Mouse (Mus musculus) hindbrain, postnatal 0 days (tissue): ENCODE measurements around the gene Shmt1. TPM values are rescaled to one million over a fixed set of nuclear protein-coding genes. Genes with fewer than 3 reads are reported as not detected.
A peak's percentile ranks its signal among the peaks of the same experiment; 100 is the strongest.

Experiments used
- ATAC-seq: fragments of 200-750 bp; cut with Nextera tagmentation; 2 replicates; pipeline ENCODE4 v1.8.0; 2017; ENCODE audit warnings: mild to moderate bottlenecking, moderate TSS enrichment, moderate library complexity
- DNase-seq: peaks from one replicate; pipeline ENCODE4 v3.0.0-alpha.2; 2015; ENCODE audit warnings: low spot score
- H3K27ac ChIP-seq: fragments of 300-500 bp; sonication (generic); 2 replicates; pipeline ENCODE4 v1.5.1; 2014; ENCODE audit warnings: mild to moderate bottlenecking
- H3K27me3 ChIP-seq: fragments of 300-500 bp; sonication (generic); 2 replicates; pipeline ENCODE4 v1.6.1; 2014; ENCODE audit warnings: low read length, mixed read lengths; ENCODE audit not compliant: insufficient read depth
- H3K36me3 ChIP-seq: fragments of 300-500 bp; sonication (generic); 2 replicates; pipeline ENCODE4 v1.6.1; 2014; ENCODE audit warnings: low read length, mixed read lengths; ENCODE audit not compliant: insufficient read depth
- H3K4me1 ChIP-seq: fragments of 300-500 bp; sonication (generic); 2 replicates; pipeline ENCODE4 v1.6.1; 2014; ENCODE audit warnings: antibody characterized with exemption, low read length, mixed read lengths; ENCODE audit not compliant: insufficient read depth
- H3K4me2 ChIP-seq: fragments of 300-500 bp; sonication (generic); 2 replicates; pipeline ENCODE4 v1.6.1; 2014; ENCODE audit warnings: low read depth, mild to moderate bottlenecking, low read length, moderate library complexity, mixed read lengths
- H3K4me3 ChIP-seq: fragments of 300-500 bp; sonication (generic); 2 replicates; pipeline ENCODE4 v1.5.1; 2014; ENCODE audit warnings: low read length
- H3K9ac ChIP-seq: fragments of 300-500 bp; sonication (generic); replicated peaks from 2 replicates; pipeline ENCODE4 v1.6.1; 2014; ENCODE audit warnings: mild to moderate bottlenecking, low read length, moderate library complexity, mixed read lengths
- H3K9me3 ChIP-seq: fragments of 300-500 bp; sonication (generic); 2 replicates; pipeline ENCODE4 v1.6.1; 2016; ENCODE audit warnings: low read length, mixed read lengths
- CTCF ChIP-seq: IDR thresholded peaks from 2 replicates; pipeline ENCODE4 v1.5.1; 2016; ENCODE audit warnings: antibody characterized with exemption, control low read depth, low read depth
- WGBS: fragments of 180-500 bp; shearing (Covaris S2); extraction: QIAGEN DNeasy Blood & Tissue Kit; methylation state at CpG from one replicate; pipeline ENCODE4 v1.1.7; 2014; 5-methylcytosine and 5-hydroxymethylcytosine counted together
- polyA plus RNA-seq: library from polyadenylated mRNA; unstranded; fragments of >200 nt; fragmentation: Nextera tagmentation; extraction: Ambion mirVana; gene quantifications from 2 replicates; pipeline ENCODE4 v1.2.1, GENCODE M21; 2015
- total RNA-seq: library from RNA; depleted of rRNA; stranded (reverse); fragments of >200 nt; gene quantifications from 2 replicates; pipeline ENCODE4 v1.2.3, GENCODE M21; 2014

Gene Shmt1
- total and polyA plus RNA-seq, 2 experiments from 2014 or later = 7.8 to 11.9 TPM

DNA sequence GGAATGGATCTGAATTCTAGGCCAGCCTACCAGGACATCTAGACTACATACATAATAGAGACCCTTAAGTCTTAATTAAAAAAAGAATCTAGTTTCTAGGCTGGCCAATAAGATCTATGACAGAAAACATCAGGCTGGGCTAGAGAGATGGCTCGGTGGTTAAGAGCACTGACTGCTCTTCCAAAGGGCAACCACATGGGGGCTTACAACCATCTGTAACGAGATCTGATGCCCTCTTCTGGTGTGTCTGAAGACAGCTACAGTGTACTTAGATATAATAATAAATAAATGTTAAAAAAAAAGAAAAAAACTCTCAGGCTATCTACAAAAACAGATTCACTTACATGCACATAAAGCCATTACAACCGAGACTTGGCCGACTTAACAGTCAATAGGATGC is 11.5 kb downstream of the Shmt1 start:
- no peak overlapping the region for H3K4me2 ChIP-seq
- no peaks in the 10 kb centered on the region; the same call in 1 of the 2 replicates for H3K36me3 ChIP-seq
- no peak overlapping the region for H3K9ac ChIP-seq
- DNase-seq = no peak
- 86% methylated on average over 4 of the region's 4 CpGs for WGBS
- no peak for ATAC-seq
- H3K4me3 ChIP-seq = no peak overlapping the region
- no peaks in the 10 kb centered on the region for H3K9me3 ChIP-seq
- no peaks in the 10 kb centered on the region for H3K27me3 ChIP-seq
- no peak for TF ChIP-seq CTCF
- no peaks in the 10 kb centered on the region for H3K4me1 ChIP-seq
- no peak overlapping the region for H3K27ac ChIP-seq

DNA sequence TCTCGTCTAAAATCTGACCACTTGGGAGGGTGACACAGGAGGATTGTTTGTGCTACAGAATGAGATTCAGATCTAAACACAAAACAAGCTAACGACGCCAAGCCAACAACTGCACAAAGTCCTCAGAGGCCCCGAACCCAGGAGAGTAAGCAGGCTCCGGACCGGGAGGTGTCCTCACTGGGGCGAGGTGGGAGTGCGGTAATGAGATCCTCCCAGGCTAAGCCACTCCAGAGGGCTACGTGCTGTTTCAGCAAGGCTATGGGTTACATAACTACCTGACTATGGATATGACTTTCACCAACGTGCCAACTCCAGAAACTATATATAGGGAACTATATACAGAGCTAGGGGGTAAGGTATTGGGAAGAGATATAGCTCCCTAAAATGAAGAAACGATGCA is 15.2 kb downstream of the Shmt1 start:
- Histone ChIP-seq H3K9ac (no peak overlapping the region), H3K4me1 (no peaks in the 10 kb centered on the region), H3K4me2 (no peak overlapping the region), H3K27ac (no peak overlapping the region), H3K4me3 (no peak overlapping the region), H3K36me3 (no peaks in the 10 kb centered on the region; the same call in 1 of the 2 replicates), H3K27me3 (no peaks in the 10 kb centered on the region), H3K9me3 (no peaks in the 10 kb centered on the region)
- no peak for TF ChIP-seq CTCF
- WGBS = 88% methylated on average over 11 of the region's 11 CpGs
- ATAC-seq (no peak), DNase-seq (no peak)

DNA sequence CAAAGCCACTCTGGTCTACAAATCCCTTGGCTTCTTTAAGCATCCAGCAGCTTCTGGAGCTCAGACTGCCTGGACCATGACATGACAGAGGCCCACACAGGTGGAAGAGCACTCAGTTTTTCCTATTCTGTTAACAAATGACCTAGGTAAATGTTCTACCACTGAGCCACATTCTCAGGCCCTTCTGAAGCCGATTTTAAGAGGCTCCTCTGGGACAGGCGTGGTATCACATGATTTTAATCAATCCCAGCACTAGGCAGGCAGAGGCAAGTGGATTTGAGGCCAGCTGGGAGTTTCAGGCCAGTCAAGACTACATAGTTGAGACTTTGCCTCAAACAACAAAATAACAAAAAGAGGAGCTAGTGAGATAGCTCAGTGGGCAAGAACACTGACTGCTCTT is 21.0 kb downstream of the Shmt1 start:
- 84% methylated on average over 2 of the region's 2 CpGs for WGBS
- H3K4me1 ChIP-seq = no peaks in the 10 kb centered on the region
- no peak for ATAC-seq
- H3K27me3 ChIP-seq = no peaks in the 10 kb centered on the region
- H3K9ac ChIP-seq = no peak overlapping the region
- TF ChIP-seq CTCF = no peak
- DNase-seq = no peak
- H3K9me3 ChIP-seq = no peaks in the 10 kb centered on the region
- H3K36me3 ChIP-seq = peaks cover 29% of the 10 kb centered on the region
- no peak overlapping the region for H3K4me3 ChIP-seq
- H3K4me2 ChIP-seq = no peak overlapping the region
- no peak overlapping the region for H3K27ac ChIP-seq

DNA sequence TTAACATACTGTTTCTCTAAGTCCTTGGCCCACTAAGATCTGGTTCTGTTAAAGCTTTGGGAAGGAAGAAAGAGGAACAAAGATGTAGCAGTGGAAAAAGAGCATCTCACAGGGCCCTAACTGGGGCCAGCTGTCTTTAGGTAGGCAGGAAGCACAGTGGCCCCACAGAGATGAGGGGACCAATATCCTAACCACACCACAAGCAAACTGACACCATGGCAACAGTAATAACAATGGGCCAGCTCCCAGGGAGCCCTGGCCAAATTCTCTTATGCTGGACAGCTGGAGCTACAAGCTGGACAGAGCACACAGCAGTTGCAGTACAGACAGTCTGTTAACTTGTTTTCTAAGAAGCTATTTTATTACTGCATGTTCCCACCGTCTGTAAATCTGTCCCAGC is 23.9 kb downstream of the Shmt1 start:
- ATAC-seq (no peak), DNase-seq (no peak)
- H3K36me3 ChIP-seq = peaks cover 46% of the 10 kb centered on the region
- H3K4me3 ChIP-seq = no peak overlapping the region
- 25% methylated on average over 1 of the region's 1 CpGs for WGBS
- no peak overlapping the region for H3K27ac ChIP-seq
- no peak for TF ChIP-seq CTCF
- H3K4me2 ChIP-seq = no peak overlapping the region
- no peaks in the 10 kb centered on the region for H3K4me1 ChIP-seq
- no peaks in the 10 kb centered on the region for H3K9me3 ChIP-seq
- no peak overlapping the region for H3K9ac ChIP-seq
- H3K27me3 ChIP-seq = no peaks in the 10 kb centered on the region

DNA sequence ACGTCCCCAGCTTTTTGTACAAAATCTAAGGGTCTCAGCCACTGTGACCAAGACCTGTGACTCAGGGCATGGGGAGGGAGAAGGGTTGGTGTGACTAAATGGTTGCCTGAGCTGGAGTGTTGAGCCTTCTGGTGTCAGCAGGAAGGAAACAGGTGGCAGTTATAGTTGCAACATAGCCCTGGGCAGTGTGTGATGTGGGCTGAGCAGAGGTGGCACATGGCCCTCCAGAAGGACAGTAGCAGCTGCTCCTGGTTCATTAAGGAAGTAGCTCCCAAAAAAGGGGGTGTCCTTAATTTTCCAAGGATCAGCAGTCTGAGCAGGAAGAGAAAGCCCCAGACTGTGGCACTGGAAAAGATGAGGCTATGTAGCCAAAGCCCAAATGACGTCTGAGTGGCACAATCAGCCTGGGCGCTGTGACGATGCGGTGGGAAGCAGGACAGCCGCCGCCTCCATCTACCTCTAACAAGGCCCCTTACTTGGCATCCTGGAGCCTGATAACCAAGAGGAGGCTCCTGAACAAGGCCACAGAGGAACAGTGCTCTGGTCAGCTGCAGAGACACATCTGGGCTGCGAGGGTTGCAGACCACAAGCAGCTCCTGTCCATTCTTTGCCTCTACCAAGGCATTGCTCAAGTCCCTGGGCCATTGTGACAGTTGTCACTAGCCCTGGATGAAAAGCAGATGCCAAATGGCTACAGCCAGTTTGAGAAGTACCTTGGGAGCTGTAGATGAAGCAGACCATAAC is 27.2 kb downstream of the Shmt1 start:
- Histone ChIP-seq H3K27ac (no peak overlapping the region), H3K4me2 (no peak overlapping the region), H3K36me3 (peaks cover 46% of the 10 kb centered on the region), H3K27me3 (no peaks in the 10 kb centered on the region), H3K9ac (no peak overlapping the region), H3K4me1 (peaks cover 32% of the 10 kb centered on the region), H3K4me3 (no peak overlapping the region), H3K9me3 (no peaks in the 10 kb centered on the region)
- ATAC-seq = no peak
- no peak for TF ChIP-seq CTCF
- WGBS = 88% methylated on average over 8 of the region's 8 CpGs
- no peak for DNase-seq

DNA sequence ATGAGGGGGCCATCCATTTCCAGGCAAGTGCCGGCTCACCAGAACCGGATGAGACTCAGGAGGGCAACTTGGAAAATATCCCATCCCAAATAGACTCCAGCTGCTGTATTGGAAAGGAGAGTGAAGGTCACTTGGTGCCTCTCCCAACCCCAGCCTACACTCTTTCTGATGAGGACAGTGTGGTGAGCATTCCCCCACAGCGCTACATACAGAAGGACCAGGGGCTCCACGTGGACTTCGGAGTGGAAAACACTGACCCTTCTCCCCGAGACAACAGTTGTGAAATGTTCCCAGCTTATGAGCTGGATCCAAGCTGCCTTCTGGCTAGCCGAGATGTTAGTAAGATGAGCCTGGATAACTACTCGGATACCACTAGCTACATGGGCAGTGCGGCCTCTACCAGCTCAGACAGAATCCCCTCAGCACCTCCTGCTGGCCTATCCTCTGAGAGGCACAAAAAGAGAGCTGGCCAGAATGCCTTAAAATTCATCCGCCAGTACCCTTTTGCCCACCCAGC is 31.8 kb downstream of the Shmt1 start:
- Histone ChIP-seq H3K9me3 (no peaks in the 10 kb centered on the region), H3K27me3 (no peaks in the 10 kb centered on the region), H3K27ac (no peak overlapping the region), H3K36me3 (peaks cover 10% of the 10 kb centered on the region; the same call in 1 of the 2 replicates), H3K4me1 (peaks cover 59% of the 10 kb centered on the region), H3K4me2 (peak overlapping the region; percentile 47), H3K9ac (no peak overlapping the region), H3K4me3 (0 out of 2 replicates have a peak overlapping the region, but pooled peaks have one; percentile 18)
- no peak for DNase-seq
- 83% methylated on average over 10 of the region's 10 CpGs for WGBS
- TF ChIP-seq CTCF = no peak
- ATAC-seq = no peak

DNA sequence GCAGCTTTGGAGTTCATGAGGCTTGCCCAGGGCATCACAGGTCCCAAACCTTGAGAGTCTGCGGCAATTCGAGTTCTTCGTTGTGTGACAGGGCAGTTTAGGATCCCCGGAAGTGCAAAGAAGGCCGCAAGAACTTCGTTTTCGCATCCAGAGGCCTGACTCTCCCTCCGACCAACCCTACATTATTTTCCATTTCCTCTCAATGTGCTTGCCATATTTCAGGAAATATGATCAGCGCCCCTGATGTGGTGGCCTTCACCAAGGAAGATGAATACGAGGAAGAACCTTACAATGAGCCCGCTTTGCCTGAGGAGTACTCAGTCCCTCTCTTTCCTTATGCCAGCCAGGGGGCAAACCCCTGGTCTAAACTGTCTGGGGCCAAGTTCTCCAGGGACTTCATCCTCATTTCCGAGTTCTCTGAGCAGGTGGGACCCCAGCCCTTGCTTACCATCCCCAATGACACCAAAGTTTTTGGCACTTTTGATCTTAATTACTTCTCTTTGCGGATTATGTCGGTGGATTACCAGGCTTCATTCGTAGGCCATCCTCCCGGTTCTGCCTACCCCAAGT is 33.6 kb downstream of the Shmt1 start:
- Histone ChIP-seq H3K27ac (peak overlapping the region; percentile 80), H3K4me3 (peak overlapping the region; percentile 77), H3K4me1 (peaks cover 59% of the 10 kb centered on the region), H3K36me3 (no peaks in the 10 kb centered on the region), H3K27me3 (no peaks in the 10 kb centered on the region), H3K4me2 (peak overlapping the region; percentile 93), H3K9me3 (no peaks in the 10 kb centered on the region), H3K9ac (peak overlapping the region; percentile 73)
- ATAC-seq (no peak), DNase-seq (no peak)
- 27% methylated on average over 16 of the region's 16 CpGs for WGBS
- TF ChIP-seq CTCF = no peak
